Mouse (Mus musculus) G1E (cell line): ENCODE measurements around the gene Ism1. TPM values are rescaled to one million over a fixed set of nuclear protein-coding genes. Genes with fewer than 3 reads are reported as not detected.

ENCODE experiments used
- ATAC-seq: 2 replicates; pipeline ENCODE4 v1.8.0; 2016; ENCODE audit warnings: mild to moderate bottlenecking; ENCODE audit not compliant: insufficient number of reproducible peaks, poor library complexity, low FRiP score, severe bottlenecking; ENCODE audit errors: extremely low read depth
- DNase-seq: peaks from one replicate; pipeline ENCODE4 v3.0.0; 2012; ENCODE audit warnings: low spot score
- H3K27me3 ChIP-seq: 2 replicates; pipeline ENCODE4 v1.6.1; 2012; ENCODE audit warnings: mild to moderate bottlenecking, low read length, inconsistent platforms; ENCODE audit not compliant: insufficient read depth
- H3K36me3 ChIP-seq: replicated peaks from 2 replicates; pipeline ENCODE3; 2012; ENCODE audit warnings: mild to moderate bottlenecking, inconsistent platforms
- H3K4me1 ChIP-seq: 2 replicates; pipeline ENCODE4 v1.6.1; 2012; ENCODE audit warnings: low read depth, low read length, inconsistent platforms, mixed read lengths; ENCODE audit not compliant: insufficient read depth
- H3K4me3 ChIP-seq: 2 replicates; pipeline ENCODE4 v1.5.1; 2012; ENCODE audit warnings: low read depth, mild to moderate bottlenecking, inconsistent platforms, low read length, moderate library complexity, mixed read lengths
- H3K9me3 ChIP-seq: replicated peaks from 2 replicates; pipeline ENCODE4 v1.6.1; 2012; ENCODE audit warnings: inconsistent platforms
- CTCF ChIP-seq: IDR thresholded peaks from 2 replicates; pipeline ENCODE4 v1.5.1; 2012; ENCODE audit warnings: low read depth, low read length, inconsistent platforms, mixed read lengths
- GATA1 ChIP-seq: IDR thresholded peaks from 2 replicates; pipeline ENCODE4 v1.6.1; 2012; ENCODE audit warnings: borderline replicate concordance, low read length, inconsistent platforms, mixed read lengths
- GATA2 ChIP-seq: IDR thresholded peaks from 2 replicates; pipeline ENCODE4 v1.6.1; 2012; ENCODE audit warnings: low read depth, low read length, inconsistent platforms, borderline replicate concordance
- POLR2AphosphoS5 ChIP-seq: IDR thresholded peaks from 2 replicates; pipeline ENCODE4 v1.6.1; 2012; ENCODE audit warnings: low read depth, low read length, inconsistent platforms; ENCODE audit not compliant: insufficient replicate concordance
- TAL1 ChIP-seq: conservative IDR thresholded peaks from 2 replicates; pipeline ENCODE4 v1.6.1; 2012; ENCODE audit warnings: low read depth, low read length, inconsistent platforms, mixed read lengths
- polyA plus RNA-seq: library from polyadenylated mRNA; stranded (reverse); fragments of >175 nt; gene quantifications from 2 replicates; pipeline ENCODE4 v1.2.3, GENCODE M21; 2012
- total RNA-seq, 2 experiments: library from RNA; stranded (forward) in 1 of 2; stranded (reverse) in 1 of 2; fragments of 200-1000 nt in 1 of 2; fragments of >200 nt in 1 of 2; fragmentation: Nextera tagmentation in 1 of 2; gene quantifications; 2 replicates each; pipeline ENCODE4 v1.2.3; 2014 to 2017

The Ism1 gene
- total and polyA plus RNA-seq, 3 experiments: 0.16 TPM; not detected in 2

- ATAC-seq: no peak
- Histone ChIP-seq H3K36me3 (no peaks in the 10 kb centered on the region), H3K9me3 (no peaks in the 10 kb centered on the region)
These were observed 21.2 kb upstream of the Ism1 start for GRCm38 (mm10) chr2:139656750-139657149.

DNA sequence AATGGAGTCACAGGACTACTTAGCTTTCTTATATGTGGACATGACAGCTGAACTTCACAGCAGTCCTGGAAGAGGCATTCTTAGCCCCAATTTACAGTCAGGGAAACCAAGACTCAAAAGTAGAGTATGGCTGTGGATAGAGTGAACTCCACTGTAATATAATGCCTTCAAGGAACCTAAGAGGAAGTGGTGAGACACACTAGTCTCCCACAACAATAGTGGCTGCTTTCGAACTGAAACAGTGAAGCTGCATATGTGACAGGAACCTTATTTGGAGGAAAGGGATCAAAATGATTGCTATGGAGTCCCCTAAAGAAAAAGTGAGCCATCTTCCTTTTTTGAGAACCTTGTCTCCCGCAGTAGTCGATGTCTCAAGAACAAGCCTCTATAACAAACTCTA is 6.1 kb upstream of the Ism1 start:
- TF ChIP-seq POLR2AphosphoS5 (no peak), CTCF (no peak), GATA1 (no peak), GATA2 (no peak), TAL1 (no peak)
- no peak for DNase-seq
- no peak for ATAC-seq
- Histone ChIP-seq H3K9me3 (0 out of 2 replicates have a peak, but pooled peaks cover under 1% of the 10 kb centered on the region), H3K4me1 (no peaks in the 10 kb centered on the region), H3K4me3 (no peak overlapping the region), H3K36me3 (no peaks in the 10 kb centered on the region), H3K27me3 (no peaks in the 10 kb centered on the region; the same call in 1 of the 2 replicates)

More at GRCm38 (mm10) chr2:139656750-139657149, 21.2 kb upstream of the Ism1 start:
- Histone ChIP-seq H3K27me3 (no peaks in the 10 kb centered on the region), H3K4me3 (no peak overlapping the region), H3K4me1 (no peaks in the 10 kb centered on the region)
- DNase-seq: no peak
- TF ChIP-seq TAL1 (no peak), GATA1 (no peak), POLR2AphosphoS5 (no peak), CTCF (no peak), GATA2 (no peak)

GRCm38 (mm10) chr2:139672371-139672770 is 5.6 kb upstream of the Ism1 start:
- Histone ChIP-seq H3K9me3 (peaks cover 5% of the 10 kb centered on the region), H3K4me1 (no peaks in the 10 kb centered on the region), H3K36me3 (no peaks in the 10 kb centered on the region), H3K4me3 (no peak overlapping the region), H3K27me3 (no peaks in the 10 kb centered on the region; the same call in 1 of the 2 replicates)
- ATAC-seq: no peak
- no peak for TF ChIP-seq GATA2
- no peak for TF ChIP-seq POLR2AphosphoS5
- TF ChIP-seq CTCF: no peak
- TF ChIP-seq GATA1: no peak
- TF ChIP-seq TAL1: no peak
- DNase-seq: no peak

- DNase-seq: no peak
- Histone ChIP-seq H3K36me3 (no peaks in the 10 kb centered on the region), H3K4me3 (peak overlapping the region; percentile 9; the same call in 1 of the 2 replicates), H3K4me1 (no peaks in the 10 kb centered on the region), H3K9me3 (peaks cover 19% of the 10 kb centered on the region), H3K27me3 (no peaks in the 10 kb centered on the region; the same call in 1 of the 2 replicates)
- ATAC-seq: no peak
- TF ChIP-seq GATA2 (no peak), POLR2AphosphoS5 (no peak), CTCF (no peak), GATA1 (no peak), TAL1 (no peak)
These were observed 764 bp upstream of the Ism1 start for GRCm38 (mm10) chr2:139677065-139677762.

- Histone ChIP-seq H3K27me3 (no peaks in the 10 kb centered on the region; the same call in 1 of the 2 replicates), H3K4me3 (no peak overlapping the region; the same call in 1 of the 2 replicates)
- DNase-seq: no peak
These were observed 530 bp downstream of the Ism1 start for GRCm38 (mm10) chr2:139678275-139679140.

DNA sequence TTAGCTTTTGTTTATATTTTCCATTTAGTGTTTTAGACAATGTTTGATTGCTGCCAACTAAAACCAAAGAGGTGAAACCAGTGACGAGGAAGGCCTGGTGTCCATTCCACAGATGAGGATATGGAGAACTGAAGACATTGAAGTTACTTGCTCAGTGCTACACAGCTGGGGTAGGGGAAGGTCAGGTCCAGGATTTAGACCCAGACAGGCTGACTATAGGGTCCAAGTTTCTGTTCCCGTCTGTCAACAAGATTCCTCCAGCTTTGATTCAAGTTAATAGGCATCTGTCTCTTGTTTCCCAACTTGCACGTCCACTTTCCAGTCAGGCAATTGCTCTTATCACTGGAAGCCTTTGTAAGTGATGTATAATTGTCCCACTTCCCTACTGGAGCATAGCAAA is 4.6 kb downstream of the Ism1 start:
- TF ChIP-seq TAL1: no peak
- TF ChIP-seq GATA2: no peak
- no peak for TF ChIP-seq POLR2AphosphoS5
- TF ChIP-seq GATA1: no peak
- no peak for TF ChIP-seq CTCF
- no peak overlapping the region for H3K4me3 ChIP-seq
- no peaks in the 10 kb centered on the region for H3K36me3 ChIP-seq
- DNase-seq (no peak), ATAC-seq (no peak)
- H3K9me3 ChIP-seq: peaks cover 12% of the 10 kb centered on the region
- no peaks in the 10 kb centered on the region for H3K4me1 ChIP-seq
- H3K27me3 ChIP-seq: no peaks in the 10 kb centered on the region

More at GRCm38 (mm10) chr2:139678275-139679140, 530 bp downstream of the Ism1 start:
- Histone ChIP-seq H3K4me1 (no peaks in the 10 kb centered on the region), H3K36me3 (no peaks in the 10 kb centered on the region), H3K9me3 (peaks cover 19% of the 10 kb centered on the region)
- TF ChIP-seq POLR2AphosphoS5 (no peak), CTCF (no peak), TAL1 (no peak), GATA2 (no peak), GATA1 (no peak)
- ATAC-seq: no peak
